Mouse (Mus musculus) stomach, postnatal 0 days (tissue): ENCODE measurements at regions not wholly inside any gene's neighbourhood (a gene's known extent, or its start where the extent isn't known, plus 50 kb on each side); places are given as distances from the start of the nearest gene placed in this dataset.

Experiments
- CTCF ChIP-seq: IDR thresholded peaks from 2 replicates; pipeline ENCODE4 v1.5.1; 2016; ENCODE audit warnings: antibody characterized with exemption, low read depth, mild to moderate bottlenecking, moderate library complexity
- EP300 ChIP-seq: optimal IDR thresholded peaks from 2 replicates; pipeline ENCODE3; 2016; ENCODE audit warnings: antibody characterized with exemption

- no peak for TF ChIP-seq CTCF
- no peak for TF ChIP-seq EP300
These were observed 69.7 kb upstream of the Snx7 start for GRCm38 (mm10) chr3:117938426-117938825.
